Mouse (Mus musculus): Measurements from ENCODE around the gene Cracr2a. TPM values are rescaled to one million over a fixed set of nuclear protein-coding genes. Genes with fewer than 3 reads are reported as not detected.

Gene Cracr2a
- polyA plus RNA-seq (2012; rRNA removed; ENCODE audit: low replicate concordance) = 0.46 and 2.3 TPM in 2 replicates

DNA sequence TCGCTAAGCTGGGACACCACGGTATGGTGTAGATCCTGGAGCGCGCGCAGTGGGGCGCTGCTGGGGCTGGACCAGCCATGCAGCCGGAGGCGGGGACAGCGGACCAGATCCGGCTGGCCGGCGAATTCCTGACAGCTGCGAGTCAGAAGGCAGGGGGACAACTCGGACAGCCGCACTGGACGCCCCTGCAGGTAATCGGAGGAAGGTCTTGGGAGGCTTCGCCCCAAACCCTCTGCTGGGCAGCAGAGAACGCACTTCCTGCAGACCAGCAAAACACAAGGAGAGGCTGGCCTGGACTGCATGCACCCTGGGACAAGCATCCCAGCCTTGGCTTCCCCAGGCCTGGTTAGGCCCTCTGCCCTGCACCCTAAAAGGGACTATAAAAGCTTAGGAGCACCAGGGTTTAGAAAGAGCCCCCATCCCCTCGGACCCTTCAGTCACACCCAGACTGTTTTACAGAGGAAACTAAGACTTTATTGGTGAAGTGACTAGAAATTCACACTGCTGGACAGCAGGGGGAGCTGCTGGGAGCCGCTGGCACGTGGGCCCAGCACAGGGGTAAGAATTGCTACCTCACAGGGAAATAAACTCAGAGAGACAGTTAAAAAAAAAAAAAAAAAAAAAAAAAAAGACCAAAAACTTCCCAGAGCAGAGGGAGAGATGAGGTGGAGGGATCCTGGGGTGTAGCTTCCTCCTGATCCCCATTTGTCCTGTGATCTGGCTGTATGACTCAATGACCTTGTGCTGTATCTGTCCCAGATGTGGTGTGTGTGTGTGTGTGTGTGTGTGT is at the start of gene Cracr2a:
TSS of gene Cracr2a (plus strand) at position 108 of the 790 bp plus-strand sequence.

Other genes with a start within 250 kb of the Cracr2a start
- gene Parp11, start 114.5 kb upstream of the Cracr2a start, polyA plus RNA-seq (2012; rRNA removed; ENCODE audit: low replicate concordance) = 11.9 and 14.0 TPM in 2 replicates
- gene Prmt8, start 208.1 kb downstream of the Cracr2a start, polyA plus RNA-seq (2012; rRNA removed; ENCODE audit: low replicate concordance) = not detected in 2 replicates